In the genomic region with DNA sequence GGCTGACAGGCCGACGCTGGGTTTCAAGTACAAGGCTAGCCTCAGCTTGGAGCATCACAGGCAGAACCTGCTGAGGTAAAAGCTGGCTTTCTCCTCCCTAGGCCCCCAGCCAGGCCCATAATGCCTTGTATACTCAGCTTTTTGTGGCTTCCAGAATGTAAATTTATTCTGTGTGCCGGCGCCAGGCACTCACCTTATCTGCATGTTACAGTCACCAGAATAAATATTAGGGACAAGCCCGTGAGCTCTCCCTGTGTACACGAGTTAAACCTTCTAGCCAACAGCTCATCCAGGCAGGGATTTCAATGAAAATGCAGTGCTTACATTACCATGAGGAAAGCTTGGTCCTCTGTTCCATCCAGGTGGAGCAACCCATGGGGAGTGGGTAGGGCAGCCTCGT, we compare ENCODE assay signal across 17 mouse cellular contexts.
"Had no signal": no experiment of that assay in that cellular context is flagged by ENCODE, and none has a peak within 500 bp of the region (broad histone marks: within the 10 kb centered on the region; RNA-seq: fewer than 3 reads in every experiment).

No protein-coding gene starts in this region.

- ATAC-seq: hindbrain, embryonic 16.5 days; inflammation-experienced regulatory T-cells, adult 6 months; intestine, postnatal 0 days; liver, postnatal 0 days; lung, postnatal 0 days had no signal

- DNase-seq: kidney, adult 8-10 months; kidney, postnatal 25 days; liver; liver, embryonic 13.5 days; liver, postnatal 0 days; right cerebral cortex, adult 18-20 months; right cerebral cortex, postnatal 25 days; thymus, postnatal 36 days had no signal

- H3K27me3 ChIP-seq: liver, embryonic 13.5 days; neural tube, embryonic 15.5 days had no signal

- H3K4me1 ChIP-seq: limb, embryonic 12.5 days; liver, embryonic 13.5 days; megakaryocyte, embryonic 14.5 days; neural tube, embryonic 15.5 days had no signal

- H3K9me3 ChIP-seq: limb, embryonic 12.5 days; liver, embryonic 13.5 days; megakaryocyte, embryonic 14.5 days; neural tube, embryonic 15.5 days had no signal

- H3K27ac ChIP-seq: limb, embryonic 12.5 days; liver, embryonic 13.5 days; macrophage; neural tube, embryonic 15.5 days had no signal

- H3K4me2 ChIP-seq: limb, embryonic 12.5 days; liver, embryonic 13.5 days; neural tube, embryonic 15.5 days had no signal

- H3K9ac ChIP-seq: limb, embryonic 12.5 days; liver, embryonic 13.5 days; liver, postnatal 0 days; neural tube, embryonic 15.5 days had no signal

- H3K36me3 ChIP-seq: limb, embryonic 12.5 days; liver, embryonic 13.5 days; neural tube, embryonic 15.5 days had no signal

- H3K4me3 ChIP-seq: limb, embryonic 12.5 days; liver, embryonic 13.5 days; megakaryocyte, embryonic 14.5 days; myocyte; neural tube, embryonic 15.5 days had no signal
